In genomic region chr13:20093307-20094045, GRCm38 (mm10) we compare ENCODE assay signal across 7 mouse cellular contexts. TPM values are rescaled to one million over a fixed set of nuclear protein-coding genes. Genes with fewer than 3 reads are reported as not detected.
DNase-seq lines count a peak whose midpoint lies in the region; ATAC-seq lines count a peak whose summit lies in the region.

No protein-coding gene starts in this region.

- DNase-seq in midbrain, embryonic 10.5 days (ENCODE audit: low spot score) = no peak
- peak; percentile 79 for DNase-seq in fat pad, adult 2 months (ENCODE audit: extremely low read depth, low read depth, low spot score)
- peak; percentile 32 for DNase-seq in kidney, postnatal 14 days
- no peak for DNase-seq in urinary bladder, postnatal 14 days (ENCODE audit: low spot score)

- H3K27ac ChIP-seq in midbrain, embryonic 10.5 days (replicated peaks) = 0 out of 2 replicates have a peak overlapping the region, but pooled peaks have one; percentile 17
- H3K27ac ChIP-seq in midbrain, embryonic 13.5 days = no peak overlapping the region
- H3K27ac ChIP-seq in hindbrain, embryonic 13.5 days = no peak overlapping the region

- no peak overlapping the region for H3K4me3 ChIP-seq in midbrain, embryonic 10.5 days
- no peak overlapping the region for H3K4me3 ChIP-seq in midbrain, embryonic 13.5 days (replicated peaks)
- no peak overlapping the region for H3K4me3 ChIP-seq in hindbrain, embryonic 13.5 days

- peaks cover 51% of the 10 kb centered on the region for H3K4me1 ChIP-seq in midbrain, embryonic 10.5 days
- 0 out of 2 replicates have a peak, but pooled peaks cover 6% of the 10 kb centered on the region for H3K4me1 ChIP-seq in midbrain, embryonic 13.5 days (replicated peaks)
- peaks cover 18% of the 10 kb centered on the region for H3K4me1 ChIP-seq in hindbrain, embryonic 13.5 days (replicated peaks)

- H3K36me3 ChIP-seq in midbrain, embryonic 10.5 days = no peaks in the 10 kb centered on the region
- H3K36me3 ChIP-seq in midbrain, embryonic 13.5 days = no peaks in the 10 kb centered on the region
- no peaks in the 10 kb centered on the region for H3K36me3 ChIP-seq in hindbrain, embryonic 13.5 days

- 70% methylated on average over 19 of the region's 19 CpGs for whole genome bisulfite sequencing in midbrain, embryonic 10.5 days
- 68% methylated on average over 19 of the region's 19 CpGs for WGBS in midbrain, embryonic 13.5 days
- WGBS in hindbrain, embryonic 13.5 days = 70% methylated on average over 19 of the region's 19 CpGs

- no peak overlapping the region for H3K4me2 ChIP-seq in midbrain, embryonic 13.5 days (replicated peaks)
- no peak overlapping the region for H3K4me2 ChIP-seq in hindbrain, embryonic 13.5 days

- no peak overlapping the region for H3K9ac ChIP-seq in midbrain, embryonic 13.5 days (replicated peaks)
- no peak overlapping the region for H3K9ac ChIP-seq in hindbrain, embryonic 13.5 days

- H3K27me3 ChIP-seq in midbrain, embryonic 10.5 days (ENCODE audit: low read depth, poor library complexity, severe bottlenecking) = peaks cover 29% of the 10 kb centered on the region
- H3K27me3 ChIP-seq in midbrain, embryonic 13.5 days = peaks cover 20% of the 10 kb centered on the region; the same call in 1 of the 2 replicates
- H3K27me3 ChIP-seq in hindbrain, embryonic 13.5 days = peaks cover 14% of the 10 kb centered on the region

- H3K9me3 ChIP-seq in midbrain, embryonic 10.5 days (replicated peaks) = no peaks in the 10 kb centered on the region
- no peaks in the 10 kb centered on the region for H3K9me3 ChIP-seq in midbrain, embryonic 13.5 days
- H3K9me3 ChIP-seq in hindbrain, embryonic 13.5 days = no peaks in the 10 kb centered on the region

- no peak for ATAC-seq in midbrain, embryonic 13.5 days
- peak; percentile 53 for ATAC-seq in neutrophil, adult 5-6 weeks (ENCODE audit: extremely low read depth, insufficient number of reproducible peaks, low FRiP score, poor library complexity, severe bottlenecking)
- ATAC-seq in hindbrain, embryonic 13.5 days (ENCODE audit: low FRiP score) = no peak

RNA-seq across cellular contexts. Expression of gene Elmo1, which starts 3.1 kb away (rescaled TPM):
- polyA plus RNA-seq in midbrain, embryonic 10.5 days (2016; fragmentation: Nextera tagmentation; extraction: Ambion mirVana) = 13.8 and 15.6 TPM in 2 replicates
- 36.5 and 40.0 TPM in 2 replicates for polyA plus RNA-seq in midbrain, embryonic 13.5 days (2015; fragmentation: Nextera tagmentation; extraction: Ambion mirVana)
- total RNA-seq in neutrophil, adult 5-6 weeks (2017) = 104 and 117 TPM in 2 replicates
- polyA plus RNA-seq in hindbrain, embryonic 13.5 days (2015; fragmentation: Nextera tagmentation; extraction: Ambion mirVana) = 45.8 and 45.9 TPM in 2 replicates

Comparison
In these comparisons a context has a peak if more than half of its experiments do, and no peak if none do; other contexts are left out.
1. DNase-seq: peak in fat pad, adult 2 months (single experiment) and kidney, postnatal 14 days (single experiment); none in midbrain, embryonic 10.5 days (single experiment) and urinary bladder, postnatal 14 days (single experiment).